Mouse (Mus musculus) right cerebral cortex, postnatal 14 days (tissue): ENCODE measurements around the gene Cdr2l.
A peak's percentile ranks its signal among the peaks of the same experiment; 100 is the strongest.
"Not testable (repeated sequence)": the region's sequence is repeated elsewhere in the genome, so short reads cannot be mapped to it uniquely, and the experiment has no call there.

ENCODE experiments used
- DNase-seq: peaks from one replicate; pipeline ENCODE4 v3.0.0; 2022

The Cdr2l gene

DNA sequence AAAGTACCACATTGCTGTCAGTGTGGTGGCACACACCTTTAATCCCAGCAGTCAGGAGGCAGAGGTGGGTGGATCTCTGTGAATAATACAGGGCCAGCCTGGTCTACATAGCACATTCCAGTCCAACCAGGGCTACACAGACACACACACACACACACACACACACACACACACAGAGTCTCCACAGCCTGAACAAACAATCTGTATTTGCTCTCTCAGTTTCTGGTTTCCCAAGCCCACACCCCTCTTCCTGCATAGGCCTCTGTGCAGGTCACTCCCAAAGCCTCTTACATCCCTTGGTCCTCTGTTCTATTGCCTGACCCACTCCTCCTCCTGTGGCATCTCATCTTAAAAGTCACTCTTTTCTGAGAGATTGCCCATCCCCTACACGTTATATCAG, 9.7 kb upstream of the Cdr2l start:
- no peak for DNase-seq

DNA sequence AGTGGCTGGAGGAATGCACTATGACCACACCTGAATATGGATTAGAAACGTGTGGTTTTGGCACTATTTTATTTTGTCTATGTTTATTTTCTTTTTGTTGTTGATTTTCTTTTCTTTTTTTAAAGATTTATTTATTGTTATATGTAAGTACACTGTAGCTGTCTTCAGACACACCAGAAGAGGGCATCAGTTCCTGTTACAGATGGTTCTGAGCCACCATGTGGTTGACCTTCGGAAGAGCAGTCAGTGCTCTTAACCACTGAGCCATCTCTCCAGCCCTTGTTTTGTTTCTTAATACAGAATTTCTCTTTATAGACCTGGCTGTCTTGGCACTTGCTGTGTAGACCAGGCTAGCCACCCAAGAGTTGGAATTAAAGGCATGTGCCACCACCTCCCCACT, 9.0 kb upstream of the Cdr2l start:
- DNase-seq = no peak

- DNase-seq = peak; percentile 79
Observed at GRCm38 (mm10) chr11:115373805-115374694, 7.7 kb upstream of the Cdr2l start.

- peak; percentile 47 for DNase-seq
Observed at GRCm38 (mm10) chr11:115374695-115375425, 6.9 kb upstream of the Cdr2l start.

GRCm38 (mm10) chr11:115376722-115377121, 5.0 kb upstream of the Cdr2l start:
- no peak for DNase-seq

GRCm38 (mm10) chr11:115377254-115377653, 4.5 kb upstream of the Cdr2l start:
- DNase-seq = no peak

DNA sequence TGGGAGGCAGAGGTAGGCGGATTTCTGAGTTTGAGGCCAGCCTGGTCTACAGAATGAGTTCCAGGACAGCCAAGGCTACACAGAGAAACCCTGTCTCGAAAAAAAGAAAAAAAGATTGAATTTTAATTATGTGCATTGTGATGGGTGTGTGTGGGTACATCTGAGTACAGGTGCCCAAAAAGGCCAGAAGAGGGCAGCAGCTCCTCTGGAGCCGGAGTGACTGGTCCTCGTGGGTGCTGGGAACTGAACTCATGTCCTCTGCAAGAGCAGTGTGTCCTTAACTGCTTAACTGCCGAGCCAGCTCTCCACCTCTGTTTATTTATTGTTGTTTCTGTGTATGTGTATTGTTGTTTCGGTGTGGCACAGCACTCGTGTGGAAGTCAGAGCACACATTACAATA, 3.9 kb upstream of the Cdr2l start:
- DNase-seq = no peak

GRCm38 (mm10) chr11:115381276-115381675, 440 bp upstream of the Cdr2l start:
- no peak for DNase-seq

DNA sequence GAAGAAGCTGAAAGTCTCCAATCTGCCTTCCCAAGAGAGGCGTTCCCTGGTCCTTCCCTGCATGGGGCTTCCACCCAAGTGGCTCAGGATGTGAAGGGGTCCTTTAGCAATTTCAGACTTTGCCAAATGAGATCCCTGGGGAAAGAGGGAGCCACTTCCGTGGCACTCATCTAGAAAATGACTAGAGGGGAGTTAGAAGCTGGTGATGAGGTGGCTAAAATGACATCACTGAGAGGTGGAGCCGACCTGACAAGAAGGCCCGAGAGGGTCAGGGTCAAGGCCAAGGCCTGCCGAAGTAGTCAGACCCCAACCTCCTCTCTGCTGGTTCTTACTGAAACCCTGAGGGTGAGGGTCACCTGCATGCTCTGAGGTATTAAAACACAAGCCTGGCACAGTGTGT, 1.2 kb downstream of the Cdr2l start:
- DNase-seq = no peak

GRCm38 (mm10) chr11:115383701-115384474, 2.2 kb downstream of the Cdr2l start:
- DNase-seq = peak; percentile 69

DNA sequence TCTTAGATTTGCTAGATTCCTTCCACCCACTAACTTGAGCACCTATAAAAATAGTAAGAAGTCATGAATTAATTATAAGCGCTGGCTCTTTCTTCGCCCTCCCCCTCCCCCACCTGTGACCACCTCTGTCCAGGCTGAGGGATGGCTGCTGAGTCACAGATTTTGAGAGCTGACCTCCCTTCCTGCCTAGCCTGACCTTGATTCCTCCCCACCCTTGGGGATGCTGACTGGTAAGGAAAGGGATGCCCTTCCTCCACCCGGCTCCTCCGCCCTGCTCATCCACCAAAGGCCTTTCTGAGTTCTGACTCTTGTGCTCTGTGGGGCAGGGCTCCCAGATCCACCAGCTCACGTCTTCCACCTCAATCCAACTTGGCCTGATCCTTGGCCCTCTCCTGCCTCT, 2.9 kb downstream of the Cdr2l start:
- no peak for DNase-seq

- not testable (repeated sequence) for DNase-seq
Observed at GRCm38 (mm10) chr11:115386859-115387258, 5.1 kb downstream of the Cdr2l start.

DNA sequence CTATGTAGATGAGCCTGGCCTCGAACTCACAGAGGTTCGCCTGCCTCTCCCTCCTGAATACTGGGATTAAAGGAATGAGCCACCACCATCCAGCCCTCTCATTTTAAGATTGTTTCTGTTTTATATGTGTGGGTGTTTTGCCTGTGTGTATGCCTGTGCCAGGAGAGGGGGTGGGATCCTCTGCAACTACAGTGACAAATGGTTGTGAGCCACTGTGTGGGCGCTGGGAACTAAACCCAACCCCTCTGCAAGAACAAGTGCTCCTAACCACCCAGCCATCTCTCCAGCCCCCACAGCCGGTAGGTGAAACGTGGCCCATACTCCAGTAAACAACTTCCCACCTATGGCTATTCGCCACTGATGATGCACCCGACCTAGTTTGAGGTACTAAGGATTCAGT, 9.6 kb downstream of the Cdr2l start:
- DNase-seq = no peak

GRCm38 (mm10) chr11:115393721-115394325, 12.1 kb downstream of the Cdr2l start:
- DNase-seq = no peak

DNA sequence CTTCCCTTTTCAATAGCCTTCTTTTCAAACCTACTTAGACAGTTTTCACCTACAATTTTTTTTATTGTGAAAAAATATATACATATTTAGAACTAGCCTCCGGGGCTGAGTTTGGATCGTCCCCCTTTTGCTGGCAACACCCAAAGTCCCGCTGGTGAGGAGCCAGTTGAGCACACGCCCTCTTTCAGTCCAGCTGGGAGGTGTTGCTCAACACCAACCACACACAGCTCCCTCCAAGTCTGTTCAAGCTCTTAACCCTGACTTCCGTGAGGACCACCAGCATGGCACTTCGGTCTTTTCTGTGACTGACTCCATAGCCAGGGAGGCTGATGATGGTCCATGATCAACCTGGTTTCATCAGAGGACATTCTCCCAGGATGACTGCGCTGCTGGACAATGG, 16.4 kb downstream of the Cdr2l start:
- no peak for DNase-seq

GRCm38 (mm10) chr11:115400126-115400525, 18.4 kb downstream of the Cdr2l start:
- no peak for DNase-seq

DNA sequence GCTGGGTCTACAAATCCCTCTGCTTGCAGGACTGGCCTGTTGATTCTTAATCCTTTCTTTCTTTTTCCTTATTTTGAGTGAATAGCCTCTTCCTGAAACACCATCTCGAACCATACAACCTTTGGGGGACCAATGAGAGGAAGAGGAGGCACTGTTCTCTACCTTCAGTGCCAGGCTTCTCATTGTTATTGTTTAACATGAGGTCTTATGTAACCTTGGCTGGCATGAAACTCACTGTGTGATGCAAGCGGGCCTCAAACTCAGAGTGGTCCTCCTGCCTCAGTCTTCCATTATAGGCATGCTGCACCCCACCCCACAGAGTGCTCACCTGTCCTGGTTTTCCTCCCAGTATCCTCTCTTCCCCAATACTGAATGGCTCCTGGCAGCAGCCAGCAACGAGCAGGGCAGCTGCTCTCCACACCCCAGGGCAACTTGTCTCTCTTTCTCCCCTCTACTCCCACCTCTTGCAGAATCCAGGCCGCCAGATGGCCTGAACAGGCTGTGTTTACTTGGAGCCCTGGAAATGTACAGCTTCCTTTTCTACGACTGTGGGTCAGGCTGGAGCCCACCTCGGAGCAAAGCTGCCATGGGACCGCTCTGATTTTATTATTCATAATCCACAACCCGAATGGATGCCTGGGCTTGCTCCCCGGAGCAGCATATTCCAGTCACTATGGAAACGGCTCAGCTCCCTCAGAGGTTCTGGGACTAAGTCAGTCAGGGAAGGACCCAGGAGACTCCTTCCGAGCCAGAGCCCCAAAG, 19.1 kb downstream of the Cdr2l start:
- peak; percentile 23 for DNase-seq

GRCm38 (mm10) chr11:115403338-115404124, 21.8 kb downstream of the Cdr2l start, which contains the start of gene Mrpl58:
Gene Mrpl58 (plus strand): TSS chr11:115403752.
- peak; percentile 85 for DNase-seq

- no peak for DNase-seq
Observed at GRCm38 (mm10) chr11:115405723-115406122, 24.0 kb downstream of the Cdr2l start.

- no peak for DNase-seq
Observed at GRCm38 (mm10) chr11:115406858-115407401, 25.2 kb downstream of the Cdr2l start.
